Comparison of ENCODE assay signal across 16 mouse cellular contexts in the genomic region with DNA sequence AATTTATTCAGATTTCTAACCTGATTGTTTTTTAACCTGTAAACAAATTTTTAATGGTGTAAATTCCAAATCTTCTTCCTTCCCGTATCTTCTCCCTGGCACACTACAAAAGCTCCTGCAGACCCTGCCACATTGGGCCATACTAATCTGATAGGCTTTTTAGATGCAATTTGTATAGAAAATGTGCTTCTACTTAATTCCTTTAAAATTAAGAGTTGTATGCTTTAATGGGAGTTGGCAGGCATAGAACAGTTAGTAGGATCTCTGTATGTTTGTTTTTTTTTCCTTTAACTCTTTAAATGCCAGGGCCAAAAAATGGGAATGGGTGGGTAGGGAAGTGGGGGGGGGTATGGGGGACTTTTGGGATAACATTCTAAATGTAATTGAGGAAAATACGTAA.
"Had no signal": no experiment of that assay in that cellular context is flagged by ENCODE, and none has a peak within 500 bp of the region (broad histone marks: within the 10 kb centered on the region; RNA-seq: fewer than 3 reads in every experiment).

No protein-coding gene starts in this region.

- H3K4me3 ChIP-seq: neural tube, embryonic 13.5 days; neural tube, embryonic 15.5 days; stomach, embryonic 15.5 days had no signal

- H3K4me1 ChIP-seq: neural tube, embryonic 13.5 days; neural tube, embryonic 15.5 days; stomach, embryonic 15.5 days had no signal

- H3K4me2 ChIP-seq: neural tube, embryonic 13.5 days; neural tube, embryonic 15.5 days; stomach, embryonic 15.5 days had no signal

- H3K36me3 ChIP-seq: neural tube, embryonic 13.5 days; neural tube, embryonic 15.5 days; stomach, embryonic 15.5 days had no signal

- DNase-seq: retina, postnatal 1 day; right cerebral cortex, adult 18-20 months; right cerebral cortex, postnatal 14 days; right cerebral cortex, postnatal 25 days; right cerebral cortex, postnatal 4 days; spleen, adult 18-20 months; thymus, adult 18-20 months; thymus, adult 2 months; thymus, postnatal 14 days; thymus, postnatal 25 days; thymus, postnatal 36 days; thymus, postnatal 4 days had no signal

- H3K9me3 ChIP-seq: neural tube, embryonic 13.5 days; neural tube, embryonic 15.5 days; stomach, embryonic 15.5 days had no signal

- H3K9ac ChIP-seq: neural tube, embryonic 13.5 days; neural tube, embryonic 15.5 days; stomach, embryonic 15.5 days had no signal

- H3K27me3 ChIP-seq: neural tube, embryonic 13.5 days; neural tube, embryonic 15.5 days; stomach, embryonic 15.5 days had no signal

- H3K27ac ChIP-seq: neural tube, embryonic 13.5 days; neural tube, embryonic 15.5 days; stomach, embryonic 15.5 days; stomach, postnatal 0 days had no signal
